Mouse (Mus musculus): ENCODE results near the gene Gna13.

DNA sequence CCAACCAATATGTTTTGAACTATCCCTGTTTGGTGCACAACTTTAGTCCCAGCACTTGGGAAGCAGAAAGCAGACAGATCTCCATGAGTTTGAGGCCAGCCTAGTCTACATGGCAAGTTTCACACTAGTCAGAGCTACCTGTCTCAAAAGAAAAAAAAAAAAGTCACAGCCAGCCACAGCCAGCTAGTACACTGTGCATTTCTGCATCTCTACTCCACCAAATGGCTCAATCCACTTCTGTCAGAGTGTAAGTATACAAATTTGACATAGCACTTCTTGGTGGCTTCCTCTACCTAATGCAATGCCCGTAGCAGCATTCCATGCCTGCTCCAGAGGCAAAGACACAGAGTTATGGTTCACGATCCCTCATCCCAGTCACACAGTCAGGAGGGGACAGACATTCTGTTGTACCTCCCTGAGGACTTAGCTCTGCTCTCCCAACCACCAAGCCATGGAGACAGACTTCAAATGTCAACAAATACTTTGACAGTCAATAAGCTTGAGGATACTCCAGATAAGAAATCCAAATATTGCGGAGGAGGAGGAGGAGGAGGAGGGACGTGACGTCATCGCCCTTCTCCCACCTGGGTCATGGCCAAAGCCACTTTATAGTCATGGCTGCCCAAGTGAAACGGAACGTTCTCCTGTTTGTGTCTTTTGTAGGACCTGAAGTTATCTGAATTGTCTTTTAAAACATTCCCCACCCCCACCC is 54.2 kb downstream of the Gna13 start:
- TF ChIP-seq CTCF (IDR thresholded peaks at IDR 0.05; ENCODE audit: low read depth, low read length), result no peak
- no peak for TF ChIP-seq POLR2A (IDR thresholded peaks at IDR 0.05; ENCODE audit: insufficient read depth, low read length)
- TF ChIP-seq EP300 (IDR thresholded peaks at IDR 0.05; ENCODE audit: insufficient read depth, low read depth, low read length), result no peak
